Mouse (Mus musculus): ENCODE results near the gene Rgl1. TPM values are rescaled to one million over a fixed set of nuclear protein-coding genes. Genes with fewer than 3 reads are reported as not detected.
A peak's percentile ranks its signal among the peaks of the same experiment; 100 is the strongest.

The Rgl1 gene
- total RNA-seq (2017), result 14.3 and 17.0 TPM in 2 replicates

DNA sequence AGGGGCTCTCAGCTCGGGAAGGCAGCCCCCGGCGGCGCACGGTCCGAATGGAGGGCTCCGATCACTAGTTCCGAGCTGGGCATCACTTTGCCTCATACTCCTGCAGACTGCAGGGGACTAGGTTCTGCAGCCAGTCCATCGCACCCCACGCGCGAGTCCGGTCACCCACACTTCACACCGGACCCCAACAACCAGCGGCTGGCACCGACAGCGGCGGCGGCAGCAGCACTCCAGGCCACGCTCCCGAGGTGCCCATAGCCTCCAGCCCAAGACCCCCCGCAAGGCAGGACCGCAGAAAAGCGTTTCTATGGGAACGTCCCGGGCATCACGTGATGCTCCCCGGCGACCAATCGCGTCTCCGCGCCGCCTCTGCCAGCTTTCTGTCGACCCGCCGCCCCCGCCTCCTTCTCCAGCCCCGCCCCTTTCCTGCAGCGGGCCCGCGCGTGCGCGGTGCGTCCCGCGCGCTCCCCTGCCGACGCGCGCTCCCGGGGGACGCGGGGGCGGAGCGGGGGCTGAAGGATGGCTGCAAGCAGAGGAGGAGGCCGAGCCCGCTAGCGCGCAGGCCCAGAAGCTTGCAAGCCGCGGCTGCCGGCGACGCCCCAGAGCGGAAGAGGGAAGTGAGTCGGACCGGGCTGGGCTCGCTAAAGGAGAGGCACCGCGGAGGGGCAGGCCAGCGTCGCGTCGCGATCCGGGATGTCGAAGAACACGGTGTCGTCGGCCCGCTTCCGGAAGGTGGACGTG lies at the start of gene Rgl1, which contains the start of gene Arpc5:
Rgl1 (minus strand) TSS at position 320 of the 741 bp plus-strand sequence.
Arpc5 (plus strand) TSS at position 511 of the 741 bp plus-strand sequence.
- peak; percentile 90 to 93 for ATAC-seq (replicated peaks in 1 of 2; ENCODE audit: insufficient read depth in 1 of 2, low FRiP score in 2 of 2, low TSS enrichment in 1 of 2, low read depth in 1 of 2, poor library complexity in 2 of 2, severe bottlenecking in 2 of 2)

DNA sequence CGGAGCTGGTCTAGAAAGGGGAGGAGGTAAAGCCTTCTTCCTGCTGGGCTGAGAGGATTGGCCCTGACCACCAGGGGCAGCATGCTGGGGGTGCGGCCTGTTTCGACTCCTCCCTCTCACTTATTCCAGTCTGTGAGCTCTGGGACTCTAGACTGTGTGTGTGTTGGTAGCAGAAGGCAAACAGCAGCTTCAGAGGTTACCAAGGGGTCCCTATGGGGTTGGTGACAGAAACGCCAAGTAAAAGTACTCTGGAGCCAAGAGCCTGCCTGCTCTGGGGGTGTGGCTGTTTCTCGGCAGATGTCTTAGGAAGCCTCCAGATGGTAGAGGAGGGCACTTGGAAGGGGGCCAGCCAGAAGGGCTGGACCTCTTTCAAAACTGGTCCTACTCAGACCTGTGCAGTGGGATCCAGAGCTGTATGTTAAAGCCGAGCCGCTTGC lies 49.1 kb upstream of the Rgl1 start:
- peak; percentile 36 to 50; a peak in 2 of 4 replicates for ATAC-seq (replicated peaks in 1 of 2; ENCODE audit: insufficient read depth in 1 of 2, low FRiP score in 2 of 2, low TSS enrichment in 1 of 2, low read depth in 1 of 2, poor library complexity in 2 of 2, severe bottlenecking in 2 of 2)

DNA sequence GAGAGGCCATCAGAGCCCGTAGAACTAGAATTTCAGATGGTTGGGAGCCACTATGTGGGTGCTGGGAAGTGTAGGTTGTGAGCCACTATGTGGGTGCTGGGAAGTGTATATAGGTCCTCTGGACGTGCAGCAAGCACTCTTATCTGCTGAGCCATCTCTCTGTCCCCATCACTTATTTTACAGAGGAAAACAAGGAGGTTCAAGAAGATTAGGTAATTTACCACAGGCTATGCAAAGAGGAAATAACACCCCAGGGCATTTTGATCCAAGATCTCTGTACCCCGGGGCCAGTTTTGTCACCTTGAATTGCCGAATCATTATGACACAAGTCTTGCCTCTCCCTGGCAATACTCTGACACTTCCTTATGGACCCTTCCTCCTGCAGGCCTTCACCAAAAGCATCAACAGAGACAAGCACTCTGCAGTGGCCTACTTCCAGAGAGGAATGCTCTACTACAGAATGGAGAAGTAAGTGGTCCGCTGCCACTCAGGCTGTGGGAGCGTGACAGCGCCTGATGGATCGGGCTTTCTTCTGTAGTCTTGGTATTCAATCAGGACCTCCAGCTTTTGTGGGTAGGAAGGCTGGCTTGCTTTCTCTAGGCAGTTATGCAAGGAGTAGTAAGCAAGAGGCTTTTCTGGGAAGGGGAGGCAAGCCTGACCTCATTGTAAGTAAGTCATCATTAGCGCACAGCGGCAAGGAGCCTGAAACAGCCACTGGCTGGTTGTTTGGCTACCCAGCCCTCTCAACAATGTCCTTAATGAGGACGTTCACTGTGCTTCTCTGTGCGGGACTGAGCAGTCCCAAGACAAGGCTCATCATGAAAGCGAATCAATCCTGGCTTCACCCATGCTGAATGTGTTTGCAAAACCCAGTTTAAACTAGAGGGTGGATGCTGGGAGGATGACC lies 44.6 kb upstream of the Rgl1 start:
- peak; percentile 12 to 43; a peak in 2 of 4 replicates for ATAC-seq (replicated peaks in 1 of 2; ENCODE audit: insufficient read depth in 1 of 2, low FRiP score in 2 of 2, low TSS enrichment in 1 of 2, low read depth in 1 of 2, poor library complexity in 2 of 2, severe bottlenecking in 2 of 2)

DNA sequence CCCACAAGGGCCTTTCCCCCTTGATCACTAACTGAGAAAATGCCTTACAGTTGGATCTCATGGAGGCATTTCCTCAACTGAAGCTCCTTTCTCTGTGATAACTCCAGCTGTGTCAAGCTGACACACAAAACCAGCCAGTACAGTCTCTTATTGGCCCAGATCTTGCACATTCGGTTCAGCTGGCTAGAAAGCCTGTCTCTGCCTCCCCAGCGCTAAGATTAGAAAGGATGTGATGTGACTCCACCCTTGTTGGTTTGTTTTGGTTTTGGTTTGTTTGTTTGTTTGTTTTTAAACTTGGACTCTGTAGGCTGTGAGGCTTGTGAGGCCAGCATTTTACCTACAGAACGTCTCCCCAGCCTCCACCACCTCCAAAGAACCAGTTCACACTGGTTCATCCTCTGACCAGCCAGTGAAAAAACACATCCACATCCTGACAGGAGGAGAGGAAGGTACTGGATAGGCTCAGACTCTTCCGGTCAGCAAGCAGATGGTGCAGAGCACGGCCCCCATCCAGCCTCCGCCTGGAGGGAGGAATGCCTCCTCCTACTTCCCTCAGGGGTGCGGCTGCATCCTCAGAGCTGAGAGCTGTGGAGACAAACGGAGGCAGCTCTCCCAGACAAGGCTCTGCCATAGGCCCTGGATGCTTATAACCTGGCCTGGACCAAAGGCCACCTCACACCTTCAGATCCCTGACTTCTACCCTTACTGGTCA lies 43.5 kb upstream of the Rgl1 start:
- no peak; a peak in 1 of 4 replicates for ATAC-seq (replicated peaks in 1 of 2; ENCODE audit: insufficient read depth in 1 of 2, low FRiP score in 2 of 2, low TSS enrichment in 1 of 2, low read depth in 1 of 2, poor library complexity in 2 of 2, severe bottlenecking in 2 of 2)

DNA sequence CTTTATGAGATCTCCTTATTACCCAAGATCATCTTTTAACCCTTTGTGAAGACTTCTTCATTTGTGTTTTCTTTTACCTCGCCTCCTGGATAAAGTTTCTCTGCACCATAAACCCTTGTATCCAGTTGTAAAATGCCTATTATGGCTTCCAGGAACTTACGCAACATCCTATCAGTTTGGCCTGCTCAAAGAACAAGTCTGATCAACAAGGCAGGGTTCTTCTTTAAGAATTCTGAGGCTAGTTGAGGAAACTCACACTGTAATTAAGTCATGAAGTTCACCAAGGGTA lies 42.2 kb upstream of the Rgl1 start:
- ATAC-seq (replicated peaks in 1 of 2; ENCODE audit: insufficient read depth in 1 of 2, low FRiP score in 2 of 2, low TSS enrichment in 1 of 2, low read depth in 1 of 2, poor library complexity in 2 of 2, severe bottlenecking in 2 of 2), result no peak

DNA sequence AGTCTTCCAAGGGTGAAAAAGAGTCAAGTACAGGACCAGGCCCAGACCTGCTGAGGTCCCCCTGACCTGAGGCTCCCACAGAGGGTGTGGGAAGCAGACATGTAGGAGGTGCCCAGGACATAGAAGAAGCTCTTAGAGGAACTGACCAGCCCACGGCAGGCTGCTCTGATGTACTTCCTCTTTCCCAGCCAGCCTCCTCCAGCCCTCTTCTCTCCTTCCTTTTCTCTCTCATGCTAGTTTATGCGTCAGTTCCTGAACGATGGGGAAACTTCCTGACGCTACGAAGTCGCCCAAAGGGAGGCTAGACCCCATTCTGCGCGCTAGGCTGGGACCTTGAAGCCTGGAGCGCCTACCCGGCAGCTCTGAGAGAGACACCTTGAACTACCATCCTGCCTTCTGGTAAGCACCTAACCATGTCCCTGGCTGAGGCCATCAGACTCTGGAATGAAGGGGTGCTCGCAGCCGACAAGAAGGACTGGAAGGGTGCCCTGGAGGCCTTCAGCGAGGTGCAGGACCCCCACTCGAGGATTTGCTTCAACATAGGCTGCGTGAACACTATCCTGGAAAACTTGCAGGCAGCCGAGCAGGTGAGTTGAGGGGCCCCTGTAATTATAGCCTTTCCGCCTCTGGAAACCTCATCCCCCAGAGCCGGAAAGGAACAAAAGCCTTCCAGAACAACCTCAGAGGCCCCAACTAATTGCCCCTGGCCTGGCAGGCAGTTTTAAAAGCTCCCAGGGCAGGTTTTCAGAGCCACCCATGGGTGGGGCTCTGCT lies 41.7 kb upstream of the Rgl1 start:
- peak; percentile 83 to 87 for ATAC-seq (replicated peaks in 1 of 2; ENCODE audit: insufficient read depth in 1 of 2, low FRiP score in 2 of 2, low TSS enrichment in 1 of 2, low read depth in 1 of 2, poor library complexity in 2 of 2, severe bottlenecking in 2 of 2)

DNA sequence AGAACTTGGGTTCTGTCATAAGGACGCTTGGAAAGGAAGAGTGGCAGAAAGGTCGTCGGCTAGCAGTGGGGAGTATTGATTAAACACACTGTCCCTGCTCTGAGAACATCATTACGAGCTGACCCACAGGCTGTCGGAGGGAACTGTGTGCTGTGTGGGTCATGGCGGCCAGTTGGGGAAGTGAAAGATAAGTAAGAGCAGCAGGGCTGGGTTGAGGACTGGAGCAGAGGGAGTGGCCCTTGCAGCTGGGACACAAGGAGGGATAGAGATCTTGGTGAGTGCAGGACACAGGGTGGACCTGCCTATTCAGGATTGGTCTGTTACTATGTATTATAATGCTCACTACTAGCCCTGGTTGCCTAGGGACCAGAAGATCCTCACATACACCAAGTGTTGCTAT lies 38.8 kb upstream of the Rgl1 start:
- ATAC-seq (replicated peaks in 1 of 2; ENCODE audit: insufficient read depth in 1 of 2, low FRiP score in 2 of 2, low TSS enrichment in 1 of 2, low read depth in 1 of 2, poor library complexity in 2 of 2, severe bottlenecking in 2 of 2), result no peak

DNA sequence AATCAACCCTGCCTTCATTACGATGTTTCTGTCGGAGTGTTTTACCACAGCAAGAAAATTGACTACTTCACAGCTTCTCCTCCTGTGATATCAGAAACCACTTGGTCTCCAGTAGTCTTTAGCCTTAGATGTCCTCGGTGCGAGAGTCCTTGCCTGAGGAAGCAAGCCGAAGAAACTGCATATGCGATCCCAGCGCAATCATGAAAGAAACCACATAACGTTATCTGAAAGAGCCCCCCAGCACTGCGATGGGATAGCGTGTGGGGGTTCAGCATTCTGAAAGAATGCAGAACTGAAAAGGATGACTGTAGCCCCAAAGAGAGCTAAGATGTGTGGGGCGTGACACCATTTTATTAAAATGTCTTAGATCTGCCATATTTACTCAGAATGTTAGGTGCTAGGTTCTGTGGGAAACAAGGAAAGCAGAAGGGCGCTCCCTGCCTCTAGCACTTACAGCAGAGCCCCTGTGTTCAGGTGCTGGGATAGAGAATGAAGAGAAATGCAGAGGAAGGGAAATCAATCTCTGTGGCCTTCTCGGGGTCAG lies 34.6 kb upstream of the Rgl1 start:
- ATAC-seq (replicated peaks in 1 of 2; ENCODE audit: insufficient read depth in 1 of 2, low FRiP score in 2 of 2, low TSS enrichment in 1 of 2, low read depth in 1 of 2, poor library complexity in 2 of 2, severe bottlenecking in 2 of 2), result no peak

DNA sequence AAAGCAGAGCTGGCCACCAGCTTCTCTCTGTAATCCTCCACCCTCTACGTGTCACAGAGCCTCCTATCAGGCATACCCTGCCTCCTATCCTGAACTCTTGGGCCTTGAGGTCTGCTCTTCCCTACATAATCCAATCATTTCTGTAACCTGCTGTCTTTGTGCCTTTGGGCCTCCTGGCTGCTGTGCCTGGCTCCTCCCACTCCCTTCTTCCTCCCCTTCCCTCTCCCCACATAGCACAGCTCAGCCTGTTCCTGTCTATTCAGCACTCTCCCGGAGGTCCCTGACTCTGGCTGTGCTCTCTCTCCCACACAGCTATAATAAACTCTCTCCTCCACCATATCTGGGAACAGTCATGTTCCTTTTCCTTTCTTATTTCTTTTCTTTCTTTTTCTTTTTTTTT lies 33.7 kb upstream of the Rgl1 start, which contains the start of gene Ncf2:
Ncf2 (plus strand) TSS at position 298 of the 400 bp plus-strand sequence.
- ATAC-seq (replicated peaks in 1 of 2; ENCODE audit: insufficient read depth in 1 of 2, low FRiP score in 2 of 2, low TSS enrichment in 1 of 2, low read depth in 1 of 2, poor library complexity in 2 of 2, severe bottlenecking in 2 of 2), result peak; percentile 54 to 63; a peak in 3 of 4 replicates

DNA sequence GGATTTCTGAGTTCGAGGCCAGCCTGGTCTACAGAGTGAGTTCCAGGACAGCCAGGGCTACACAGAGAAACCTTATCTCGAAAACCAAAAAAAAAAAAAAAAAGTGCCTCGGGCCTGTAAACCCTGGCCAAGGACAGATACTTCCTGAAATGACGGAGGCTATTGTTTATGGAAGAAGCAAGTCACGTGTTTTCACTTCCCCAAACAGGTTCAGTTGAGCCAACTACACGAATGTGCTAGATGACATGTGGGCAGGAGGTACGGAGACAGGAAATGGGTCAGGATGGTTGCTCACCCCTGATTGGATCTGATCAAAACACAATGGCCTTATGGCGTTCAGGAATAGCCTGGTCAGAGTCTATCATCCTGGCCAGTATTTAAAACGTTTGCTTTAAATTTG lies 32.0 kb upstream of the Rgl1 start:
- ATAC-seq (replicated peaks in 1 of 2; ENCODE audit: insufficient read depth in 1 of 2, low FRiP score in 2 of 2, low TSS enrichment in 1 of 2, low read depth in 1 of 2, poor library complexity in 2 of 2, severe bottlenecking in 2 of 2), result peak; percentile 85 to 97

DNA sequence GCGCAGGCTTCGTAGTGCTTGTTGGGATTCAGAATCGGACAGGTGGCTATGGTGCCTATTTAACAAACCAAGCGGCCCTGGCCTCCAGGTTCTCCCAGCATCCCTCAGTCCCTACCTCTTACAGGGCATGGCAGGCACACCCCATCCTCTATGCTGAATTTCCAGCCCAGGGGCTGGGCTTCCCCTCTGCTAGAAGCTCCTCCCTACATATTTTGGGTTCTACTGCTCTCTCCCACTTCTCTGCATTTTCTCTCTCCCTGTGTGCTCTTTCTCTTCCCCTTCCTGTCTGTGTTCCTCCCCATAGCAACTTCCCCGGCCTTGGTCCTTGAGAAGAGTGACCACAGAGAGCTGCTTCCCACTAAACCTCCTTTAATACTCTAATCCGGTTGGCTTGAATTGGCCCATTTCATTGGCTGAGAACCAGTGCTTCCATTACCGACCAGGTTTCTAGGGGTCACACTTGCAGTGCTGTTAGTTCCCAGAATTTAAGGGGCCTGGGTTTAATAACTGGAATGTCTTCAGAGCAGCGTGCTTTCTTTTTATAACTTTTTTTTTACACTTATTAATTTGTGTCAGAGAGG lies 30.6 kb upstream of the Rgl1 start:
- ATAC-seq (replicated peaks in 1 of 2; ENCODE audit: insufficient read depth in 1 of 2, low FRiP score in 2 of 2, low TSS enrichment in 1 of 2, low read depth in 1 of 2, poor library complexity in 2 of 2, severe bottlenecking in 2 of 2), result no peak

DNA sequence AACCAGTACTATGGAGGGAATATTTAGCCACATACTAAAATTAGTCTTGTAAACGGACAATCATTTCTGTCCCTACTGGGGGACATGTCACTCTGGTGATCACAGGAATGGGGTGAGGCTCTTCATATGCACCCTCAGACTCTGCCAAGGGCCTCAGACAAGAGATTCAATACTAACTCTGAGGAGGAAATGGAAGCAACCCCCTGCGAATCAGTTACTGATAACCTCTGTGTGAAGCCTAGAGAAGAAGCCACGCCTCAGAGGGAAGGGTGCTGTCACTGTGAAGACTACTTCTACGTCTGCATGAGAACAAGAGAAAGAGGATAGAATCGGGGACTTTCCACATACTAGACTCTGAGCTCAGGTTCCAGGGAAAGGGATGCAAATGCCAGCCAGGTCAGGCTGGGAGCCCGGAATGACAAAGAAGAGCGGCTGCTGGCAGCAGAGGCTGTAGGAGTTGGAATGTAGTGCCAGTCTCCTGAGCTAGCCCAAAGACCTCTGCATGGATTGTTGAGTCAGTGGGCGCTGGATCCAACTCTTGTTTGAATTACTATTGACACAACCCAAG lies 29.6 kb upstream of the Rgl1 start:
- no peak for ATAC-seq (replicated peaks in 1 of 2; ENCODE audit: insufficient read depth in 1 of 2, low FRiP score in 2 of 2, low TSS enrichment in 1 of 2, low read depth in 1 of 2, poor library complexity in 2 of 2, severe bottlenecking in 2 of 2)

DNA sequence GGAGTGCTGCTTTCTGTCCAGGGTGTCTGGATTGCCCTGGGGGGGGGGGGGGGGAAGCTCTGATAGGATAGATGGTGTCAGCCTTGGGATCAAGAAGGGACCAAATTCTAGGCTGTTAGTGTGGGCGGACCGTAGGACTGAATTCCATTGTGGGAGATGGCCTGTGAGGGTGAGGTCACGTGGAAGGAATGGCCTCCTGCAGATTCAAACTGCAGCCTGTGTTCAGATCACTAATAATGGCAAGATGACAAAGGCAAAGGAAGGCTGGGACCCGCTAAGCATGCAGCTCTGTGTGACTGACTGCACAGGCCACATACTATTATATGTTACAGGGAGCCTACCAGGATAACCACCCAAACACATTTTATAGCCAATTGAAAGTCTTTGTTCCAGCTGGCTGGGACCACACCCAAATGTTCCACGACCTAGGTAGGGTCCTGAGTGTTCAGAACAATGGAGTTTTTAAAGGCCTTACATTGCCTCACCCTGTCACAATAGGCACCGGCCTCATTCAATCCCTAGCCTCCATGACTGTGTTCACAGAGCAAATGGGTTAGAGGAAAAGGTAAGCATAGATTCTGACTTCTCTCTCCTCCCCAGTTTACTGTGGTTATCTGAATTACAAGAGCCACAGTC lies 27.5 kb upstream of the Rgl1 start:
- no peak for ATAC-seq (replicated peaks in 1 of 2; ENCODE audit: insufficient read depth in 1 of 2, low FRiP score in 2 of 2, low TSS enrichment in 1 of 2, low read depth in 1 of 2, poor library complexity in 2 of 2, severe bottlenecking in 2 of 2)

DNA sequence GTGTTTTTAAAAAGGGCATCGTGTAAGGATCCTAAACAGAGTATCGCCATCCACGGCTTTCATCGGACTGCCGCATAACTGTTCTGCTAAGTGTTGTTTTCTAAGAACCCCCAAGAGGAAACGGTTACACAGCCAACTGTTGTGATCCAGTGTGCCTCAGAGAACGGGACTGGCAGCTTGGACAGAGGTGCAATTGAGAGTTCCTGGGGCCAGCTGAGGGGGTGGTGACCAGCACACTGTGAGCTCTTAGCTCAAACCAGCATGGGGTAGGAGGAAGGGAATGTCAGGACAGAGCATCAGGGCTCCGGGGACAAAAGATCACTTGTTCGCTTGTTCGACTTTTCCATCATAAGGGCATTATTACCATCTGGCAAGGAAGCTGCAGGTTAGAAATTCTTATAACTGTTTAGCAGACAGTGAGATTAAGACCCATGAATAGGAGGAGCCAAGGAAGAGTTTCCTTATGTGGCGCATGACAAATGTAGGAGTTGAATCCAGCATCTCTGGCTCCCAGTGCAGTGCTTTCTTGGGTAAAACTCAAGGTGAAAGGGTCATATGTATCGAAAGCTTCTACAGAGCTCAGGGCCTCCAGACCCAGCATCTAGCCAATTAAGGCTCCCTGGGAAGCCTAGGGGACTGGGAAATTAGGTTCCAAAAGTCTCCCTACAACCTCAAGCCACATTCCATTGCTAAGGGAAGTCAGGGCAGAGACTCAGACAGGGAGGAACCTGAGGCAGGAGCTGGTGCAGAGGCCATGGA lies 26.8 kb upstream of the Rgl1 start:
- ATAC-seq (replicated peaks in 1 of 2; ENCODE audit: insufficient read depth in 1 of 2, low FRiP score in 2 of 2, low TSS enrichment in 1 of 2, low read depth in 1 of 2, poor library complexity in 2 of 2, severe bottlenecking in 2 of 2), result no peak

DNA sequence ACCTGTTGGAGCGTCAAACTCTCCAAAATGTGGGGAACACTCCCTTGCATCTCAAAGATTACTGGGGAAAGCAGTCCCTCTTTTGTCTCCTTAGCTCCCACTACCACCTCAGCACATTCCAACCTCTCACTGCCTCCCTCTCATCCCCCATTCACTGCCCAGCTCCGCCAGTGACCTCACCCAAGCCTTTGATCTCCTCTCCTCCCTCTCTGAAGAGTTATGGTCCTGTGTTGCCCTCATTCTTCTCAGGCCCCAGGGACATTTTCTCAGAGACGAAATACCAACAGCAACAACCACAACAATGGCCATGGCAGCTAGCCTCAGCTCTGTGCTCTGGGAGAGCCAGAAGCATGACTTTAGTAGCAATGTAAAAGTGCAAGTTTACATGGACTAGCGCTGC lies 25.1 kb upstream of the Rgl1 start:
- no peak for ATAC-seq (replicated peaks in 1 of 2; ENCODE audit: insufficient read depth in 1 of 2, low FRiP score in 2 of 2, low TSS enrichment in 1 of 2, low read depth in 1 of 2, poor library complexity in 2 of 2, severe bottlenecking in 2 of 2)

Measured in hematopoietic stem cell, adult 5-6 weeks (primary cell).